Mouse (Mus musculus): ENCODE measurements around the gene 6030468B19Rik.

The 6030468B19Rik gene

GRCm38 (mm10) chr11:117797511-117798159 lies at the start of gene 6030468B19Rik:
Gene 6030468B19Rik, plus strand, starts transcription at chr11:117797660.
- no peak for DNase-seq

DNA sequence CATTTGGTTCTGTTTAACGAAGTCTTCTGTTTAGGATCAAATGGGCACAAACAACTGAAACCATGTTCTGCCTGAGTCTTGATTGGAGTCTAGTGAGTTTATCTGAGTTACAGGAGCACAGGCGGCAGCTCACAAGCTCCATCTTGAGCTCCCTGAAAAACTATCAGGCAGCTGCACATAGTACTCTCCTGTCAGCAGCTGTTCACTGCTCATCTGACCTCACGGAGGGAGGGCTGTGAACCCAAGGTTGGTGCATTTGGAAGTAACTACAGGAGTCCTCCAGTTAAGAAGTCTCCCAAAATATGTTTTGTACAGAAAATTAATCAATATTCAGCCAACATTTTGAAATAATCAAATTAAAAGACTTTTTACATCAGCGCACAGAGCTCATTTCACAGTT lies 48.8 kb upstream of the 6030468B19Rik start:
- DNase-seq, result no peak

DNA sequence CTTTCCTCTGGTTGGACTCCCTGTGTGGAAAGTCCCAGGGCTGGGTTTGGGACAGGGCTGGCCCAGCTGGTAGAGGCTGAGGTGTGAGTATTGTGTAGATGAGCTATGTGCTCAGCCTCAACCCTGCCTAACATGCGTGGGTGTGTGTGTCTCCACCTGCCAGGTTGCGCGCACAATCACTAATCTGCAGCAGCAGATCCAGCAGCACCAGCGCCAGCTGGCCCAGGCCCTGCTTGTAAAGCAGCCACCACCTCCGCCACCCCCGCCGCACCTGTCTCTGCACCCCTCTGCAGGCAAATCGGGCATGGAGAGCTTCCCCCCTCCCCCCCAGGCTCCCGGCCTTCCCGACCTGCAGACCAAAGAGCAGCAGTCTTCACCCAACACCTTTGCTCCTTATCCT lies 48.0 kb upstream of the 6030468B19Rik start:
- no peak for DNase-seq

GRCm38 (mm10) chr11:117751544-117751943 lies 45.9 kb upstream of the 6030468B19Rik start:
- DNase-seq, result no peak

- DNase-seq, result no peak
Observed at GRCm38 (mm10) chr11:117755891-117756290, 41.6 kb upstream of the 6030468B19Rik start.

- no peak for DNase-seq
Observed at GRCm38 (mm10) chr11:117759267-117759666, 38.2 kb upstream of the 6030468B19Rik start.

- DNase-seq, result no peak
Observed at GRCm38 (mm10) chr11:117760374-117761119, 36.9 kb upstream of the 6030468B19Rik start.

- no peak for DNase-seq
Observed at GRCm38 (mm10) chr11:117761801-117762200, 35.7 kb upstream of the 6030468B19Rik start.

DNA sequence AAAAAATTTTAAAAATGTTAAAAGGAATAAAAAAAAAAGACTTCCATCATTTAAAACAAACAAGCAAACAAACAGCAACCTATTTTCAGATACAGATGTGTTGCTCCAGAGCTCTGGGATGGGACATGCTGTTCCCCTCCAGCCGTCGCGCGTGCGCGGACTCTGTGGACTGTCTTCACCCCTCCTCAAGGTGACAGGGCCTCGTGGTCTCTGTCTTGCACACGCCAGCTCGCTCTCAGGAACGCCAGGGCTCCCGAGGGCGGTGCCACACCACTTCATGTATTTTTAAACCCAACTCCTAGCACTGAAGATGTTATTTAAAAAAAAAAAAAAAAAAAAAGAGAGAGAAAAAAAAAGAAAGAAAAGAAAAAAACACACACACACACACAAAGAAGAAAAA lies 35.2 kb upstream of the 6030468B19Rik start:
- no peak for DNase-seq

DNA sequence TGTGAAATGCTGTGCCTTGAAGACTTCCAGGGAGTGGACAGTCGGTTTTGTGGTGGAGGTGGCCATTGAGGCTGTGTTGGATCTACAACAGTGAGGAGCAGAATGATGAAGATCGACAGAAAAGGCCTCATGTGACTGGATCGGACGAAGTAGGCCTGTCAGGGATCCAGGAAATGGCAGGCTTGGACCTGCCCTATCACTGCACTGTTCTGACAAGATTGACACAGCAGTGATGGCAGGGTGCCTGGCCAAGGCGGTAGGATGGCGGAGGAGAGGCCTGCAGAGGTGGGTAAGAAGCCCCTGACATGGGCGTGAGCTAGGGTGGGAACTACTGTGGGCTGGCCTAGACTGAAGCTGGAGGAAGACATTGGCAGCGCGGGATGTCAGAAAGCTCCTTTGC lies 33.1 kb upstream of the 6030468B19Rik start:
- DNase-seq, result no peak

- DNase-seq, result no peak
Observed at GRCm38 (mm10) chr11:117765361-117765760, 32.1 kb upstream of the 6030468B19Rik start.

DNA sequence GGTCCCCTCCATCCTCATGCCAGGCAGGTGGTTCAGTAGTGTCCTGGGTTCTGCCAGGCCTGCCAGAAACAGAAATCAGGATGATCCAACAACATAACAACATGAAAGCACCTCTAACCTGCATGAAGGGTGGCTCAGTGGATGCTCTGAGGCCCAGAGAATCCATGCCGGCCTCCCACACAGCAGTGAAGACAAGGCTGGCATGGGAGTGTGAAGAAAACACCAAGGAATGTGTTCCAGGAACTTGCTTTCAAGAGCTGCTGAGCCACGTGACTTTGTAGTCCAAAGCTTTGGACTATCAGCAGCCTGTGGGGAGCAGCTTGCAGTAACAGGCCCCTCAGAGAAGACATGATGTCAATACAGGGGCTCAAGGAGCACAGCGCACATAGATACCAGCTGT lies 31.2 kb upstream of the 6030468B19Rik start:
- DNase-seq, result no peak

GRCm38 (mm10) chr11:117768725-117769682 lies 28.5 kb upstream of the 6030468B19Rik start:
- no peak for DNase-seq

DNA sequence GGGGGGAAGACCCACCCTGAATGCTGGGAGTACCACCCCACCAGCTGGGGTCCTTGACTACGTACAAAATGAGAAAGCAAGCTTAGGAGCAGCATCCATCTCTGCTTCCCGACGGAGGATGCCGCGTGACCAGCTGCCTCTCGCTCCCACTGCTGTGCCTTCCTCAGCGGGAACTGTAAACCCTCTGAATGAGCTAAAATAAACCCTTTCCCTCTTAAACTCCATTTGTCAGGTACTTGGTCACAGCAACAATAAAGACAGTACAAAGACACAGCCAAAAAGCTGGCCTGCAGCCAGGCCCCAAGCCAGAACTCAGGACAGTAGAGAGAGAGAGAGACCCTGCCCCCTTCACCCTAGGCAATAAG lies 27.8 kb upstream of the 6030468B19Rik start:
- no peak for DNase-seq

- DNase-seq, result no peak
Observed at GRCm38 (mm10) chr11:117770407-117770806, 27.1 kb upstream of the 6030468B19Rik start.

GRCm38 (mm10) chr11:117772352-117772751 lies 25.1 kb upstream of the 6030468B19Rik start:
- no peak for DNase-seq

DNA sequence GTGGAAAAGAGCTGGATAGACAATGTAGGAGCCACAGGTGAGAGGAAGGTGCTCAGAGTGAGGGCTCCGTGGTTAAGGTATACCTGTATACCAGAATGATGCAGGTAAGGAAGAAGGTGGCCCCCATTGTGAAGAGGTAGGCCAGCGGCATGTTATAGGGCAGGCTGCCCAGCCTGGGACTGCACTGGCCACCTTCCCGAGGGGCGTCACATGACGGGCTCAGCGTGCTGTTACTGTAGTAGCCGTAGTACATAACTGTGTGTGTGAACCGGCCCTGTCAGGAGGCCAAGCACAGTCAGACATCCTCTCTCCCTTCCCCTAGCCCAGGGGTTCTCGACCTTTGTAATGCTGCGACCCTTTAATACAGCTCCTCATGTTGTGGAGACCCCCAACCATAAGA lies 22.5 kb upstream of the 6030468B19Rik start:
- DNase-seq, result no peak

GRCm38 (mm10) chr11:117775540-117775939 lies 21.9 kb upstream of the 6030468B19Rik start:
- DNase-seq, result no peak

- no peak for DNase-seq
Observed at GRCm38 (mm10) chr11:117776085-117776792, 21.2 kb upstream of the 6030468B19Rik start.

DNA sequence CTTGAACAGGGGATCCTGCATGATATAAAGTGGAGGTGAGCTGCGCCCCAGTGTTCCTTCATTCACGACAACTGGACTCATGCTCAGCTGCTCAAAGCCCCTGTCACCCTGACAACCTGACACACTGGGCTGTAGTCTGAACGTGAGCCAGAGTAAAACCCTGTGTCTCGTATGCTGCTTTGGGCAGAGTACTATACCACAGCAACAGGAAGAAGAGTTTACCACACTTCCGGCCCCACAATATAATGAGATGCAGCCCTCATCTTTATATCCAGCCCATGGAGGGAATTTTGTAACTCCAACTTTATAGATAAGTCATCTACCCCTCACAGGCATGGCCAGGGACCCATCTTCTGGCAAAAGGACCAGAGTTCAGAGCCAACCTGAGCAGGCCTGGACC lies 20.3 kb upstream of the 6030468B19Rik start:
- no peak for DNase-seq

GRCm38 (mm10) chr11:117778031-117778430 lies 19.4 kb upstream of the 6030468B19Rik start:
- no peak for DNase-seq

GRCm38 (mm10) chr11:117778851-117779433 lies 18.5 kb upstream of the 6030468B19Rik start:
- peak; percentile 48 for DNase-seq

Data from lung, postnatal 14 days (tissue).